Mouse (Mus musculus) kidney, postnatal 36 days (tissue): ENCODE measurements around the gene Ube2o.

Experiments used
- DNase-seq, 2 experiments: peaks; one replicate each; pipeline ENCODE4 v3.0.0; 2021 to 2022; ENCODE audit warnings: mixed read lengths in 2 of 2

Ube2o gene

DNA sequence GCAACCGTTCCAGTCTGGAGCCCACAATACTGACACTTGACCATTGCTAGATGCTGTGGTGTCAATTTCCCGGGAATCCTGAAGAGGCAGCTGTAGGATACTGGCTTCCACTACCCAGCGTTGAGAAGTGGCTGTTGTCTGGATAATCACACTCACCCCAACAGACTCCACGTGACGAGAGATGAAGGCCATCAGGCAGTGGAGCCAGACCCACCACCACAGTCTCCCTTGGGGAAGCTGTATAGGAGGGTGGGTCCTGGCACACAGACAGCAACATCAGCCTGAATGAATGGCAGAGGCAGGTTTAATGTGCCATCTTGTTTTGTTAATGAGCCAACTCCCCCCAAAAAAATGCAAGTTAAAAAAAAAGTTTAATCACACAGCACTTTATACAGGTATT is 43.9 kb downstream of the Ube2o start:
- no peak for DNase-seq

DNA sequence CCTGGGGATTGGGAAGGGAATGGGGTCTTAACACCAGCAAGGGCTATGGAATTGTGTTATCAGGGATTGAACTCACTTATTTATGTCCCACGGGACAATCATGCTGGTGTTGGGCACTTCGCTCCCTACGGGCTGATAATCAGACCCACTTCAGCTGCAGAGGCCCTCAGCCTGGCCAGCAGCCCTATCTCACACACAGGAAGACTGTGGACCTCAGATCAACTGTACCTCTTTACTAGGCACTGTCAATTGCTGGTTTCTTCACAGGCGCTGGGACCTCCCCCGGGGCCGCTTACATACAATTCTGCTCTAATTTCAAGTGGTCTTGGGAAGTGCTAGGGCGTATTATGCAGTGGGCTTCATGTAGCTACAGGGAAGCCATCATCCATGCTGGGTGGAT is 44.6 kb downstream of the Ube2o start:
- DNase-seq, result no peak

DNA sequence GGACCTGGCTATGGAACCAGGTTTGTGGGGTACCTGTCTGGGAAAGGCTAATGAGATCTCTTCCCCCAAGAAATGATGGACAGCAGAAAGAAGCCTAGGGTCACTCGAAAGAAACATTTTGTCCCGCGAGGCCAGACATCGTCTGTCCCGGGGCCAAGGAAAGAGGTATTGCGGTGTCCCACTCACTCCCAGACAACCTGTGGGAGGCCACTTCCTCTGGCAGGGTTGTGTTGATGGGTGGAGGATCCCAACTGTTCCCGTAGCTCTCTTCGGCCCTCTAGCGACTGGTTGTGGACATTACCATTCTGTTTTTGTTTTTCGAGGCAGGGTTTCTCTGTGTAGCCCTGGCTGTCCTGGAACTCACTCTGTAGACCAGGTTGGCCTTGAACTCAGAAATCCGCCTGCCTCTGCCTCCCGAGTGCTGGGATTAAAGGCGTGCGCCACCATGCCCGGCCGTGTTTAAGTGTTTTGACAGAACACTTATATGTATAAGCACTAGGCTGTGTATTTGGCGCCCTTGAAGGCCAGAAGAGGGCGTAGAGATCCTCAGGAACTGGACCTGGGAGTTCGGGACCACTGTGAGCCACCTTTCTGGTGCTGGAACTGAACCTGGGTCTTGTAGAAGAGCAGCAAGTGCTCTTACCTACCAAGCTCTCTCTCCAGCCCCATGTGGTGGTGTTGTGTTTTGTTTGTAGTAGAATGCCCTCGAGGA is 46.9 kb downstream of the Ube2o start:
- DNase-seq, result peak; percentile 74 to 84

DNA sequence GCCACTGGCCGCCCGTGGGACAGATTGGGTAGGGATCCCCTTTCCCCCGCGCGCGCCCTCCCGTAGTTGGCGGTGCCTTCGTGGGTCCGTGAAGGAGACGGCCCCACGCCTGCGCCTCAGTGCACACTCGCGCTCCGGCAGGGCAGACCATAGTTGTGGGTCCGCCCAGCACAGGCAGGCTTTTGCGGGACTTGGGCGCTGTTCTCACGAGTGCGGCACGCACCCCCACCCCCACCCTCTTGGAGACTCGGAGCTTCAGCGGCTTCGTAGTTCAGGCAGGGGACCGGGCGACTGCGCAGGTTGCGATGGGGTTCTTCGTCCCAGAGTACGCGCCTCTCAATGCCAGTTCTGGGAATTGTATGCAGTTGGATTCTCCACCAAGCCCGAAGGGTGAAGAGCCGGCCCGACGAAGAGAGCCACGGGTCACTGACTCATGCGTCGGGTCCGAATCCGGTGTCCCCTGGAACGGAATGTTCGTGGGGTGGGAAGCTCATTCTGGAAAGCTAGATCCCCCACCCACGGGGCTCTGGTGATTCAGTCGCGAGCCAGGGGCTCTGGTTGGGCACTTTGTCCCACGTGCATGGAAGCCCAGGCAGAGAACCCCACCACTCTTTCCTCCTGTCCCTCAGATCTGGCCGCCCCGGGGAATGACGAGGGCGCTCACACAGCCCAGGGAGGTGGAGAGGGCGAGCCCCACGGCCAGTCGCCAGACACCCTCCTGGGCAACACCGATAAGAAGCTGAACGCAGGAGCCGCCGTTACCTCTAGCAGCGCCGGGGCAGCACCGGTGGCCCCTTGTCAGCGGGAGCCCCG is 47.7 kb downstream of the Ube2o start:
- DNase-seq, result peak; percentile 19 to 40

DNA sequence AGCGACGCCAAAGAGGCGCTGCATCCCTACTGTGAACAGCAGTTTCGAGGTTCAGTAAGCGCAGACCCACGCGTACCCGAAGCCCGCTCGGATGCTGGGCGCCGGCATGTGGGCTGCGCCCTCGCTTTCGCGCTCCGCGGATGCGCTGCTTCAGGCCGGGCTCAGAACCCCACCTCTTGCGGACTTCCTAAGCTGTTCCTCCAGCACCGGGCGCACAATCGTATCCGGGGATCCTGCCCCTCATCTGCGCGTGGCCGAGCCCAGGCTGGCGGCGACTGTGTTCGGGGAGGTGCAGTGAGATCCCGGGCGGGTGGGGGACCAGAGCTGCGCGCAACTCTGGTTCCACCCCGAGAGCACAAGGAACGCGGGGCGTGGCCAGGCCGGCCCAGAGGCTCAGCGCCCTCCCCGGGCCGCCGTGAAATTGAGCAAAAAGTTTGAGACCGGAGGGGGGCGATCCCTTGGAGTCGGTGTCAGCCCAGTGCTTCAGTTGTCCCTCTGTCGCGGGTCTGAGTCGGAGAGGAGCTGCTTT is 48.4 kb downstream of the Ube2o start:
- DNase-seq, result peak; percentile 75 to 83

DNA sequence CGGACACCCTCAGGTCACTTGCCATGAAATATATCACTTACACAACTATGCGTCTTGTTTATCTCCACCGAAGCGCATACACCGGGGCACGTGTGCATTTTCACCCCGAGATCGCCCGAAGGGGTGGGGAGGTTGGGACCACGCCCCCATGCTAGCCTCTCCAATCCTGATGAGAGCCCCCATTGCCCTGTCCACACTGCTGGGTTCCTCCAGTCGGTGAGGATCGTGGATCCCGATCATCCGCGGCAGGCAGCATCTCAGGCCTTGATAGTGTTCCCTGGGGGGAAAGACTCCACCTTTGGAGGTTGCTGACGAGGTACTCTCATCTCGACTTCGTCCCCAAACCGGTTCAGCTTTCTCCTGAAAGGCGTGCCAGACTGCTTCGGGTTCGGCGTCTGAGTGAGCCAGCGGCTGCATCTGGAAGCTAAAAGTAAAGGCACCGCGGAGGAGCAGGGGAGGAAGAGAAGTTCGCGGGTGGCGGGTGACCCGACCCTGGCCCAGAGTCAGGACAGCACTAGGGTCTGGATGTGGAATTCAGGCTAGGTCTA is 48.9 kb downstream of the Ube2o start:
- DNase-seq, result peak in 1 of 2 experiments; percentile 28

DNA sequence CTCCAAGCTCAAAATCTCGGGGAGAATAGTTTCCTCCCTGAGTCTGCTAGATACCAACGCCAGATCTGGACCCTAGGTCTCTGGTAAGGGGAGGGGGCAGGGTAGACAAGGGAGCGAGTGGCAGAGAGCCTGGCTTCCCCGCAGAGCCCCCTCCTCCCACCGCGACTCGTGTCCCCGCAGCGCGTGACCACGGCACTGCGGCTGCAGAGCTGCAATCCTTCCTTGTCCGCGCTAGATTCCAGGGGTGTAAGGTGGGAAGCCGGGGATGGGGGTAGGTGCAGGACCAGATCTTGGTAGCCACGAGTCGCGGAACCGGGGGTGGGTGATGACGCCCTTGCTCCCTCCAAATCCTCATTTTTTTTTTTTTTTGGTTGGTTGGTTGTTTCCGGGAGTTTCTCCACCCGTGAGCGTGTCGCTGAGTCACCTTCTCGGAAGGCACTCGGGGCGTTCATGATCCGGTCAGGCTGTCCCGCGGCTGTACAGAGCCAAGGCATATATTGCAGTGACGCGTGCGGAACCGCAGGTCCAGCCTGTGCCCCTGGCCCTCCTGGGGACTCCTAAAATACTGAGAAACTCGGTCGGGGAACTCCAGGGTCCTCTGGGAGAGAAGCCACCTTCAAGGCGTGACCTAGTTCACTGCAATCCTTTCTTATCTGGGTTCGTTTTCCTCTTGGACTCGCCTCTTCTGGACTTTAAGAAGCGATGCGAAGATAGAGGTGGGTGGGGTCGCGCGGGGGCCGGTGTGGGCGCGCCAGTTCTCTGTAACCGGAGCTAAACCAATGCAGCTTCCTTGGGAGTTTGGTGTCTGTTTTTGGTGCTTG is 49.7 kb downstream of the Ube2o start:
- peak in 1 of 2 experiments; percentile 19 for DNase-seq

DNA sequence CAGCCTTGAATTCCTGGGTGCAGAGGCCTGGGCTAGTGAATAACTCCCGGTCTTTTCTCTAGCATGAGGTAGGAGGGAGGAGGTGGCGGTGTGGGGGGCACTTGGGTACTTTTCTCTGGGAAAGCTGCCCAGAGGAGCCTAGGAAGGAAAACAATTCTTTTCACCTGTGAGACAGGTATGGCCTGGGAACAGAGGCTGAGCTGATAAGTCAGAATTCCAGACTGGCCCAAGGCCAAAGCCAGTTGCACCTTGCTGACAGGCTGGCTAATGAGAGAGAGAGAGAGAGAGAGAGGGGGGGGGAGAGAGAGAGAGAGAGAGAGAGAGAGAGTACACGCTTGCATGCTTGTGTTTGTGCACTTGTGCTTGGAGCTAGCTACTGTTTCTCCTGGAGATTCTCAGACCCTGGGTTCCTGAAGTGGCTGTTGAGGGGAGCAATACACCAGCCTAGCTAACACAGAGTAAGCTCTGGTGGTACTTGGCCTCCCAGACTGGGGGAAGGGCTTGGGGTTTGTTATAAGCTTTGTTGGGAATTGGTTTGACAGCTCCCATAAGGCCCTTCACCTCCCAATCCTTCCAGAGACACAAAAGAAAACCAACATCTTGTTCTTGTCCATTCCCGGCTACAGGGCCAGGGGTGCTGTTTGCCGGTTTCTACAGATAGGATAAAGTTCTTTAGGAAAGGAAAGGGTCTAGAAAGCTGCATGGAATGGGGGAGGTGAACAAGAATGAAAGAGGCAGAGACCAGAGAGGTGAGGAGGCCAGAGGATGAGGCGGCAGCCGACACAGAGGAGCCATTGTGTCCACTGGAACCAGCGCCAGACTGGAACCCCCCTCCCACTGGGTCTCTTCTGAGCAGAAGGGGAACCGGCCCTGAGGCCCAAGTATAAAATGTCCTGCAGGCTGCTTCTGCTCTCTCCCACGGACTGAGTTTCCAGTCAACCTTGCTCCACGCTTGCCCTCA is 50.8 kb downstream of the Ube2o start, which contains the start of gene Sphk1:
Gene Sphk1, plus strand, starts transcription at position 739 of the 961 bp plus-strand sequence.
- peak; percentile 34 to 53 for DNase-seq

DNA sequence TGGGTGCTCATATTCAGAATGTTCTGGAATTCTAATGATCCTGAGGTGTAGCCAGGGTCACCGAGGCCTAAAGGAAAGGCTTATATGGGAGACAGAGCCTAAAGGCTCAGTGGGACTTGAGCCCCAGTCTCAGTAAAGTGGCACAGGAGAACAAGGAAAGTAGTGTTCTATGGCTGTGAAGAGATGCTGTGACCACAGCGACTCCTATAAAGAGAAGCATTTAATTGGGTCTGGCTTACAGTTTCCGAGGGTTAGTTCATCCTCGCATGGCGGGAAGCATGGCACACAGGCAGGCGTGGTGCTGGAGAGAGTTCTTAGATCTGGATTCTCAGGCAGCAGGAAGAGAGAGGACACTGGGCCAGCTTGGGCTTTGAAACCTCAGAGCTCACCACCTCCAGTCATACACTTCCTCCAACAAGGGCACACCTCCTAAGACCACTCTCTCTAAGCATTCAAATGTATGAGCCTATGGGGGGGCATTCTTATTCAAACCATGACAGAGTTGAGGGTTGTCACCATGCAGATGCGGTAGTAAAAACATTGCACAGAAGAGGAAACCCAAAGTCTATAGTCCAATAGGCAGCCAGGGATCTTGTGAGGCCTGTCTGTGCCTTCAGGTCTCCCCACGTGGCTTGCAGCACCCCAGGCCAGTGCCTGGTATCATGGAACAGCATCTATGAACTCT is 52.5 kb downstream of the Ube2o start:
- no peak for DNase-seq

DNA sequence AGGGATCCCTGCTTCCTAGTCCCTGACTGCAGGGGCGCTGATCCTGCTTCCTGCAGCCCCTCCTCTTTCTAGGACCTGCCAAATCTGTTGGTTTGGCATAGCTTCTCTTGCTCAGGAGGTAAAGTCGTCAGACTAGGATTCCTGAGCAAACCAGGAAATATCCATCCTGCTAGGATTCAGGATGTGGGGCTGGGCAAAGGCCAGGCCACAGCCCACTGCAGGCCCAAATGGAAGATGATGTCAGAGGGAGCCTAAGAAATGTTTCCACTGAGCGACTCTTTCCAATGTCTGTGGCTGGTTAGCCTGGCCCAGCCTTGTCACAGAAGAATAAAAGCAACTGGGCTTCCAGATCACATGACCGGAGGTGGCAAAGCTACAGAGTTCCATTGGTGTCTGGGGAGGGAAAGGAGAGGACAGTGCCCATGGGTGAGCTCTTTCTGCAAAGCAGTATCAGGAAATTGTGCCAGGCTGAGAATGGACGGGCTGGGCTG is 57.5 kb downstream of the Ube2o start:
- DNase-seq, result peak; percentile 34 to 46

DNA sequence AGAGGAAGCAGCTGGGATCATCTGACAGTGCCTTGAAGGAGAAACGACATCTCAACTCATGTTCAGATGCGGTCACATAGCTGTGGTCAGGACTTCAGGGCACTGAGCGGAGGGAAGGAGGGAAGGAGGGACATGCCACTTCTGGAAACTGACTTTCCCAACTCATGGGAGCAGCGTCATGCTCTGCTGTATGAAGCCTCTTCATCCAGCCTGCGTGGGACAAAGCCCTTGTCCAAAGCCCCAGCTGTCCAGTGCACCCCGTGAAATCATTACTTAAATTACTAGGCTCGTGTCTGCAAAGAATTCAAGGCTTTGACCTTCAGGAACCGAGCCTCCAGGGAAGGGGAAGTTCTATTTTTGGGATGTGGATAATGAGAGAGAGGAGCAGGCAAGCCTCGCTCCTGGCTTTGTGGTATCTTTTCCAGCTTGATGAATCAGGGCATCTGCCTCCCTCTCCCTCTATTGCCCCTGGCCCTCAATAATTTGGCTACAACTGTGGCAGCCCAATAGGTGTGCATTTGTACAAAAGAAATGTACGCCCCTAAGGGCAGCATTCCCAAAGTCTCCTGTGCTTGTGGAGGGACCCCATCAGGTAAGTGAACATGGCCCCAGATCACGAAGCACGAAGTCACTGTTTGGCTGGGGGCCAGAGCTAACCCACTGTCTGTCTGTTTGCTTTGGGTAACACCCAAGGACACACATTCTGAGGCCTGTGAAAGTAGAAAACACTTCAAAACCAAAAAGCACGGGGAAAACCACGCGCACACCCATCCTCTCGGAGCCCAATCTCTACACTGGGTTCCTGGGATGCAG is 58.2 kb downstream of the Ube2o start:
- DNase-seq, result peak; percentile 35 to 36

DNA sequence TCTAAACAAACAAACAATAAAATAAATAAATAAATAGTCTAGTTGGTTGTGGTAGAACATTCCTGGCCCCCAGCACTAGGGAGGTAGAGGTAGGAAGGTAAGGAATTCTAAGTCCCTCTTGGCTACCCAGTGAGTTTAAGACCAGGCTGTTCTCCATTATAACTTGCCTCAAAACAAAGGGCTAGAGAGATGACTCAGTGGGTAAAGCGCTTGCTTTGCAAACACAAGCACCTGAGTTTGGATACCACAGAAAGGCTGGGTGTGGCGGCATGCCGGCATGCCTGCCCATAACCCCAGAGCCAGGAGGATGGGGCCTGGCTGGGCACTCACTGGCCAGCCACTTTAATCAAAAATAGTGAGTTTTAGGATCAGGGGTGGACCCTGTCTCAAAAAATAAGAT is 59.2 kb downstream of the Ube2o start:
- no peak for DNase-seq

DNA sequence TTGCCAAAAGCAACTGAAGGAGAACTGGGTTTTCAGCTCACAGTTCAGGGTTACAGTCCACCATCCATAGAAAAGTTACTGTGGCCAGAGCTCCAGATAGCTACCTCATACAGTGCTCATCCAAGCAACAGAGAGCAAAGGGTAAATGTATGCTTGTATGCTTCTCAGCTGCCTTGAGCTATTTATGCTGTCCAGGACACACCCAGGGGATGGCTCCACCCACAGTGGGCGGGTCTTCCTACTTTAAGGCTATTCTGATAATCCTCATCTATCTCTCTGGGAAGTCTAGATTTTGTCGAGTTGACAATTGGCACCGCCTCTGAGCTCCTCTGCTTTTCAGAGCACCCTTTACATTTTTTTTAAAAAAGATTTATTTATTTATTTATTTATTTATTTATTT is 60.1 kb downstream of the Ube2o start:
- DNase-seq, result peak in 1 of 2 experiments; percentile 60

DNA sequence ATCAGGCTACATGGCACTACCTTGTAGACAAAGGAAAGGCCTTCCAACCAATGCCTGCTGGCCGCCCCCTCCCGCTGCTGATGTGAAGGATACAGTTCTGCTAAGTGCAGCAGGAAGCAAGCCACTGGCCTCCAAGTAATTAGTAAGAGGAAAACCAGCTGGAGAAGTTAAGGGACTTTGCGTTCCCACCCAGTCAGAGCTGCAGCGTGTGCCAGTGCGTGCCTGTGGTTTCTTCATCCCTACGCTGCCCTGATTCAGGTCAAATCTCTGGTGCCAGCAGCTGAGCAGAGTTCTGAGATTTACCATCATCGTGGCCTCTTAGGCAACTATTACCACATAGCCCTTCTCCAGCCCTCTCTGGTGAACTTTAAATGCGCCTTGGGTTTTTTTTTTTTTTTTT is 62.8 kb downstream of the Ube2o start:
- peak; percentile 17 to 44 for DNase-seq

DNA sequence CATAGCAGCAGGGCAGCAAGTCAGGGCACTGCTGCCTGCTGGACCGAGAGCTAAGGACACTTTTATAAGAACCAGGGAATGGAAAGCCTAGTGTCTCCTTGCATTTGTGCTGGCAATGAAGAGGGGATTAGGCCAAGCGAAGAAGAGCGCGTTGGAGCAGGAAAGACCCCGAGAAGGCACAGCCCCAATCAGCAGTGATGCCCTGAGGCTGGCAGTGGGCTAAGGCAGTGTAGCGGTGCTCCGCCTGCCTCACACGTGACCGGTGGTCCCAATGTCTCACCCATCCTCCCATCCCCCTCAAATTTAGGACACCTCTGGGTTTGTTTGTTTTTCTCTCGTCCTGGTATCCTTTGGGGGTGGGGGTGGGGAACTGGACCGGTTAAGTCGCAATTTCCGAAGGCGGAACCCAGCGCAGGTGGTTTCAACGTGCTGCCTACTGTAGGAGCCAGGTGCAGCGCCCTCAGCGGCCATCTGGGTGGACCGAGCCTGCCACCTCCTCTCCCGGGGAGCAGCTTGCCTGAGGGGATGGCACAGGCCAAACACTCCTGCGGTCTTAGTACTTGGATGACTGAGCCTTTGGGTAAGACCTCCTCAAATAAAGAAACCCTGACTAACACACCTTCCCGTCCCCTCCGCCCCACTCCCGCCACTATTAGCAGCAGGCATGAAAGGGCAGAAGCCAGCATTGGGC is 65.8 kb downstream of the Ube2o start:
- DNase-seq, result peak; percentile 29 to 54

DNA sequence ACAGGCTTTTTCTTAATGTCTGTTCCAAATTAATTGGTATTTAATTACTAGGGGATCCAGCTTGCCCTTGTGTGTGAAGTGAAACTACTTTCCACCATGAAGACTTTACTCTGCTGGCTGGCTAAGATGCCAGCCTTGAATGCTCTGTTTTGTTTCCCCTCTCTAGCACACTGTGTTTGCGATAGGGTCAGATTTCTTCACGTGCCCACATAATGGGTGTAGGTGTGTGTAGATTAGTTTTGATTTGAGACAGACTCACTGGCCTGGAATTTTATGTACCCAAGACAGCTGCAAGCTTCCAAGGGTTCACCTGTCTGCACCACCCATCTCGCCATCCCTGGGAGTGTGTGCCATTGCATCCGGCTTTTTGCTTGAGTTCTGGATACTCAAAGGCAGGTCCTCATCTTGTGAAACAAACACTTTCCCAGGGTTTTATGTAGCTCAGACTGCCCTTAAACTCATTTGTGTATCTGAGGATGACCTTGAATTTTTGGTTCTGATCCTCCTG is 67.7 kb downstream of the Ube2o start:
- no peak for DNase-seq

DNA sequence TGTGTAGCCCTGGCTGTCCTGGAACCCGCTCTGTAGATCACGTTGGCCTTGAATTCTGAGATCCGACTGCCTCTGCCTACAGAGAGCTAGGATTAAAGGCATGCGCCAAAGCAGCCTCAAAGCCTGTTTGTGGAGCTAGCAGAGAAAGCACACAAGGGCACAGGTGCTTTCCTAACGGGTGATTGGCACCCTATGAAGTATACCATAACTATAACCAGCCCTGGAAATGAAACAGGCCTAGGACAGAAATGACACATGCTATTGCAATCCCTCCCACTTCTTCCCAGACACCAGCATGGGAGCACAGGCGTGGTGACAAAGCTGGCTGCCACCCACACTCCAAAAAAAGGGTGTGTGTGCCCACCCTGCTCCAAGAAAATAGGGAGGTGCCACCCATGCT is 68.3 kb downstream of the Ube2o start:
- no peak for DNase-seq

DNA sequence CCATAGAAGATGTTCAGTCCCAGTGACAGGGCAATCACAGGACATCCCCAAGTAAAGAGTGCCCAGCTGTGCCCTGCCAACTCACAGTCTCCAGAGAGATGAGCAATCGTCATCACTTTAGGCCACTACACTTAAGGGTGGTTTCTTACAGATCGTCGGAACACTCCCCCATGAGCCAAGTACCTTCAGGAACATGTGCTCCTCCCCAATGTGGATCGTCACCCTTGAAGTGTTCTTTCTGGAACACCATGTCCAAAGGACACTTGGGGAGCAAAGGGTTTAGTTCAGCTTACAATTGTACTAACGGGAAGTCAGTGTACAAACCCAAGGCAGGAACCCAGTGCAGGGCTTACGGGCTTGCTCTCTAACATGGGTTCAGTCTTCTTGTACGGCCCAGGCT is 69.1 kb downstream of the Ube2o start:
- DNase-seq, result no peak
